Mouse (Mus musculus): ENCODE data around the gene Fbll1.
"Not testable (repeated sequence)": the region's sequence is repeated elsewhere in the genome, so short reads cannot be mapped to it uniquely, and the experiment has no call there.

GRCm38 (mm10) chr11:35792800-35793199, 5.9 kb downstream of the Fbll1 start:
- not testable (repeated sequence) for TF ChIP-seq CTCF (IDR thresholded peaks at IDR 0.05; ENCODE audit: low read depth, low read length); POLR2A (IDR thresholded peaks at IDR 0.05; ENCODE audit: insufficient read depth, low read length); EP300 (IDR thresholded peaks at IDR 0.05; ENCODE audit: insufficient read depth, low read depth, low read length)
